Mouse (Mus musculus) heart, adult 8-10 months (tissue): ENCODE results near the gene Dynlt1c. TPM values are rescaled to one million over a fixed set of nuclear protein-coding genes. Genes with fewer than 3 reads are reported as not detected.
A peak's percentile ranks its signal among the peaks of the same experiment; 100 is the strongest.
"Not testable (repeated sequence)": the region's sequence is repeated elsewhere in the genome, so short reads cannot be mapped to it uniquely, and the experiment has no call there.

Experiments used
- DNase-seq: peaks from one replicate; pipeline ENCODE4 v3.0.0; 2022; ENCODE audit warnings: low spot score
- total RNA-seq, 4 experiments: library from RNA; stranded (reverse); gene quantifications; 2 replicates each; pipeline ENCODE4 v1.2.4; 2022

Dynlt1c gene
- total RNA-seq, 4 experiments from 2014 or later = 1.8 to 3.9 (median 2.7) TPM

DNA sequence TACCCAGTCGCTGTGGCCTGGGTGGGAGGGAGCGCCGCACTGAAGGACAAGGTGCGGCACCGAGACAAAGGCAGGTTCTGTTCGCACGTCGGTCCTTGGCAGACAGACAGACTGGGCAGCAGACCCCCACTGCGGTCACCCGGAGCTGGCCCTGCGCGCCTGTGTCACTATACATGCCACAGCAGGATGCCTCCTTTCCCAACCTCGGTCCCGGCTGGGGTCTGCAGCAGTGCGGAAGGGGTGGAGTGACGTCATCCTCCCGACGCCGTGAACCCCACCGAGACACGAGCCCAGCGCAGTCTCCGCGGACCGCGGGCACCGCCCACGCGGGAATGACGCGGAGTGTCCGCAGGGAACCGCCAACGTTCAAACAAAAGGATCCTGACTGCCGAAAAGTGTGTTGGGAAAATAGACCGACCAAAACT is 53.6 kb downstream of the Dynlt1c start:
- peak; percentile 68 for DNase-seq

DNA sequence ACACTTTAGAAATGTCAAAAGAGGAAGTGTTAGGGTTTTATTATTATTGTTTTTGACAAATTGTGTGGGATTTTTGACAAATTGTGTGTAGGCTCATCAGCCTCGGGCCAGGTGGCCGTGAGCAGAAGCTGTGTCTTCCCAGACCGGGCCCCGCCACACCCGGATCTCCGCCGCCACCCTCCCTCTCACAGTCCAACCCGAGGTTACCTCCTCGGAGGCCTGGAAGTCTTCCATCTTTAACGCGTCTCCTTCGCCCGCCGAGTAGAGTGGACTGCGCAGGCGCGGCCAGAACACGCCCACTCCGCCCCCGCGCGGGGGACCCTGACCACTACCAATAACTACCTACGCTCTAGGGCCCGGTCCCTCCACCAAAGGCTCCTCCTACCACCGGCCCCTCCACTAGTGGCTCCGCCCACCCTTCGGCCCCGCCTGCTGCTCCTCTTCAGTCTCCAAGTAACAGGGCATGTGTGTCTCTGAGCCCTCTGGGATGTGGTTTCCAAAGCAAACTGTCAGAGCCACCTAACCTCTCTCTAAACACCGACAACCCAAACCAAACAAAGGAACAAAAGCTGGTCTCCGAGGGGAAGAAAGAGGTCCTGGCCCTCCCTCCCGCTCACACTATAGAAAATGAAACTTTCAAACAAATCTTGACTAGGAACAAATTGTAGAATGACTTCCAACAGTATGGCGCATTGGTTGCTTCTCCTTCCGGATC is 54.3 kb downstream of the Dynlt1c start, which contains the start of gene Dynlt1f:
Dynlt1f (minus strand) TSS at position 334 of the 715 bp plus-strand sequence.
- peak; percentile 83 for DNase-seq

DNA sequence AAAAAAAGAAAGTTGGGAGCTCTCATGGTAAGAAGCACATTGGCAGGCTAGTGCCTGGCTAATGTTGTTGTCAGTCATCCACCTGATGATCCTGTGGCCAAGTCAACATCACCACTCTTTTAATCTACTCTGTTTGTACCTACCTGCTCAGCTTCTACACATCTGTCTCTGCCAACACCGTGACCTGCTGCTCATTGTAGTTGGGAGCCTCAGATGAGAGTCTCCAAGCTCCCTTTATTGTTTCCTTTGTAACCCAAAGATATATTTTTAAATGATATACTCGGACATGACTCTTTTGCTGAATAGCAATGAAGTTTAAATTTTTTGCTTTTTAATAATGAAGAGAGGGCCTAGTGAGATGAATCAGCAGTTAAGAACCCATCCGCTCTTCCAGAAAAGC is 55.0 kb downstream of the Dynlt1c start:
- DNase-seq = not testable (repeated sequence)

DNA sequence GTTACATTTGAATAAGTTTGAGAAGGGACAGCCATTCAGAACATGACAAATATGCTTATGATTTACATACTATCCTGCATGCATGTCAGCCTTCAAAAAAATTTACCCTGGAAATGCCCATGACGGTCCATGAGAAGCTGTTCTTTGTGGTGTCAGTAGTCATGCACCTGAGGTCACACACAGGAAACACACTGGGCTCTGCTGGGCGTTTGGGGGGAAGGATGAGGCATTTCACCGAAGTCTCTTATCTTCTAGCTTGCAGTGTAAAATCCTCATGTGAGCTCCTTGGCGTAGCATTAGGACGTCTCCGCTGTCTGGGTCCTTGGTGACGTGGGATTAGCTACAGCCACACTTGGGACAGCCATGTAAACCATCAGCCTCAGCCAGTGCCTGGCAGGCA is 57.3 kb downstream of the Dynlt1c start, which contains the start of gene Sytl3:
Sytl3 (plus strand) TSS at position 293 of the 400 bp plus-strand sequence.
- DNase-seq = not testable (repeated sequence)

Other genes with a start within 250 kb of the Dynlt1c start
- 10 to 100 TPM; 35.1 to 40.2 (median 38.2) TPM for gene Dynlt1b, start 171.6 kb upstream of the Dynlt1c start, total RNA-seq
- 10 to 100 TPM; 37.9 to 41.6 (median 39.9) TPM for gene Dynlt1f, start 54.2 kb downstream of the Dynlt1c start, total RNA-seq
- under 1 TPM in 3 of 4 experiments, not detected in 1; 0.25 to 0.56 (median 0.34) TPM for gene Sytl3, start 57.4 kb downstream of the Dynlt1c start, total RNA-seq
- gene Ezr, start 181.1 kb downstream of the Dynlt1c start, total RNA-seq = 10 to 100 TPM; 29.1 to 38.7 (median 33.9) TPM